Comparison of ENCODE assay signal across 18 mouse cellular contexts in the genomic region with DNA sequence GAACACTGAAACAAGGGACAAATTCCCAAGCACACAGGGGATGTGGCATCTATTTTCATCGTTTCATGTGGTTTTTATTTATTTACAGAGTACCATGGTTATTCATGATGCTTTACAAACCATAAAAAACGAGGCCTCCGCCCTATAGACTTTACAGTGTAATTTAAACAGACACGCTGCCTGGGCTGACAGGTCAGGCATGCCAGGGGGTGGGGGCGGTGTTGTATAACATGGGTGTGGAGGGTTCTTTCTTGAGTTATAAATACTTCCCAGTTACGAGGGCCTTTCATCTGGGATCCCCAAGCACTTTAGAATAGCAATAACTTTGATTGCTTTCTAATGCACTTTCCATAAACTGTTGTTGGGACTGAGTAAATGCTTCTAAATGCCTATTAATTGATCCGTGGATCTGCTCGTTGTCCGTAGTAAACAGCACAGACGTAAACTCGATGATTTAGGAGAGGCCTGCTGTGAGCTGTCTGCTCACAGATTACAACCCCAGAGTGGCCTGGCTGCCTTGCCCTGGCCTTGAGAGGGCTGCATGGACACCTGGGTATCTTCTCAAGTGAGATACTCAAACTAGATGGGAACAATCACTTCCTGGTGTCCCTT. TPM values are rescaled to one million over a fixed set of nuclear protein-coding genes. Genes with fewer than 3 reads are reported as not detected.
DNase-seq lines count a peak whose midpoint lies in the region; ATAC-seq lines count a peak whose summit lies in the region.
"Had no signal": no experiment of that assay in that cellular context is flagged by ENCODE, and none has a peak within 500 bp of the region (broad histone marks: within the 10 kb centered on the region; RNA-seq: fewer than 3 reads in every experiment).

No protein-coding gene starts in this region.

- H3K9me3 ChIP-seq in forebrain, embryonic 10.5 days = no peaks in the 10 kb centered on the region
- H3K9me3 ChIP-seq in forebrain, embryonic 16.5 days (ENCODE audit: control insufficient read depth, low read length) = no peaks in the 10 kb centered on the region
- no peaks in the 10 kb centered on the region for H3K9me3 ChIP-seq in intestine, embryonic 15.5 days
- H3K9me3 ChIP-seq: hindbrain, embryonic 15.5 days; liver, embryonic 13.5 days; lung, embryonic 15.5 days had no signal

- H3K4me3 ChIP-seq in forebrain, embryonic 10.5 days = no peak overlapping the region
- no peak overlapping the region for H3K4me3 ChIP-seq in forebrain, embryonic 16.5 days (replicated peaks; ENCODE audit: low read length)
- no peak overlapping the region for H3K4me3 ChIP-seq in intestine, embryonic 15.5 days (replicated peaks)
- H3K4me3 ChIP-seq: hindbrain, embryonic 15.5 days; liver, embryonic 13.5 days; lung, embryonic 15.5 days had no signal

- peak overlapping the region; percentile 40; the same call in 1 of the 2 replicates for H3K27ac ChIP-seq in forebrain, embryonic 10.5 days
- no peak overlapping the region for H3K27ac ChIP-seq in forebrain, embryonic 16.5 days (ENCODE audit: low read length)
- H3K27ac ChIP-seq in intestine, embryonic 15.5 days = no peak overlapping the region
- H3K27ac ChIP-seq: hindbrain, embryonic 15.5 days; liver, embryonic 13.5 days; lung, embryonic 15.5 days had no signal

- no peak for DNase-seq in forebrain, embryonic 10.5 days (ENCODE audit: extremely low spot score, low spot score)
- peak; percentile 43 for DNase-seq in lung, postnatal 36 days
- no peak for DNase-seq in lung, postnatal 4 days
- peak; percentile 53 for DNase-seq in mesoderm, embryonic 11.5 days (ENCODE audit: low read depth, low spot score)
- no peak for DNase-seq in heart, postnatal 4 days
- no peak for DNase-seq in ovary, postnatal 10 days (ENCODE audit: low spot score)
- DNase-seq: adrenal gland, adult 8-10 months; cerebellum, postnatal 25 days; gastrocnemius, postnatal 10 days; heart, postnatal 10 days; kidney, postnatal 14 days; liver, embryonic 13.5 days had no signal

- H3K9ac ChIP-seq in forebrain, embryonic 16.5 days (replicated peaks; ENCODE audit: low read depth, low read length) = no peak overlapping the region
- H3K9ac ChIP-seq in intestine, embryonic 15.5 days = no peak overlapping the region
- H3K9ac ChIP-seq: hindbrain, embryonic 15.5 days; liver, embryonic 13.5 days; lung, embryonic 15.5 days had no signal

- no peak for ATAC-seq in forebrain, embryonic 16.5 days
- ATAC-seq in intestine, embryonic 15.5 days = peak; percentile 77
- ATAC-seq: forebrain, embryonic 14.5 days had no signal

- H3K4me1 ChIP-seq in forebrain, embryonic 10.5 days = peaks cover 81% of the 10 kb centered on the region
- H3K4me1 ChIP-seq in forebrain, embryonic 16.5 days (replicated peaks; ENCODE audit: control insufficient read depth, insufficient read depth, low read length) = peaks cover 15% of the 10 kb centered on the region
- peaks cover 18% of the 10 kb centered on the region for H3K4me1 ChIP-seq in intestine, embryonic 15.5 days (replicated peaks)

- H3K36me3 ChIP-seq in forebrain, embryonic 10.5 days (replicated peaks) = no peaks in the 10 kb centered on the region
- no peaks in the 10 kb centered on the region for H3K36me3 ChIP-seq in forebrain, embryonic 16.5 days (ENCODE audit: control insufficient read depth, insufficient read depth)
- no peaks in the 10 kb centered on the region for H3K36me3 ChIP-seq in intestine, embryonic 15.5 days
- H3K36me3 ChIP-seq: hindbrain, embryonic 15.5 days; liver, embryonic 13.5 days; lung, embryonic 15.5 days had no signal

- no peak overlapping the region for H3K4me2 ChIP-seq in forebrain, embryonic 16.5 days (ENCODE audit: low read length)
- H3K4me2 ChIP-seq in intestine, embryonic 15.5 days (replicated peaks) = no peak overlapping the region
- H3K4me2 ChIP-seq: hindbrain, embryonic 15.5 days; liver, embryonic 13.5 days; lung, embryonic 15.5 days had no signal

- 66% methylated on average over 11 of the region's 11 CpGs for WGBS in forebrain, embryonic 10.5 days
- 48% methylated on average over 11 of the region's 11 CpGs for WGBS in forebrain, embryonic 16.5 days
- WGBS in intestine, embryonic 15.5 days = 23% methylated on average over 11 of the region's 11 CpGs

- H3K27me3 ChIP-seq in forebrain, embryonic 10.5 days (ENCODE audit: poor library complexity, severe bottlenecking) = peaks cover 4% of the 10 kb centered on the region; the same call in 1 of the 2 replicates
- no peaks in the 10 kb centered on the region for H3K27me3 ChIP-seq in forebrain, embryonic 16.5 days (replicated peaks; ENCODE audit: control insufficient read depth, insufficient read depth, low read length)
- H3K27me3 ChIP-seq in intestine, embryonic 15.5 days (replicated peaks) = no peaks in the 10 kb centered on the region
- H3K27me3 ChIP-seq: hindbrain, embryonic 15.5 days; lung, embryonic 15.5 days had no signal

RNA-seq across cellular contexts. Expression of gene Gm973, which starts 4.3 kb away (rescaled TPM):
- polyA plus RNA-seq in forebrain, embryonic 10.5 days (2016; fragmentation: Nextera tagmentation; extraction: Ambion mirVana) = 0.76 and 1.3 TPM in 2 replicates
- polyA plus RNA-seq in forebrain, embryonic 16.5 days (2015; fragmentation: Nextera tagmentation; extraction: Ambion mirVana) = 6.2 and 6.3 TPM in 2 replicates
- 0.43 and 0.76 TPM in 2 replicates for polyA plus RNA-seq in intestine, embryonic 15.5 days (2015; fragmentation: Nextera tagmentation; extraction: Ambion mirVana)
- not detected for total RNA-seq in heart, postnatal 4 days (2021)
- polyA plus RNA-seq: spleen, adult 2 months had no signal

RNA-seq across cellular contexts. Expression of gene Fzd7, which starts 38.1 kb away (rescaled TPM):
- 9.4 and 9.6 TPM in 2 replicates for polyA plus RNA-seq in forebrain, embryonic 10.5 days (2016; fragmentation: Nextera tagmentation; extraction: Ambion mirVana)
- 2.7 and 3.4 TPM in 2 replicates for polyA plus RNA-seq in forebrain, embryonic 16.5 days (2015; fragmentation: Nextera tagmentation; extraction: Ambion mirVana)
- 6.3 and 7.5 TPM in 2 replicates for polyA plus RNA-seq in intestine, embryonic 15.5 days (2015; fragmentation: Nextera tagmentation; extraction: Ambion mirVana)
- 1 to 10 TPM; 7.2 to 7.4 TPM for total RNA-seq in heart, postnatal 4 days (2021)

Comparison
In these comparisons a context has a peak if more than half of its experiments do, and no peak if none do; other contexts are left out.
1. DNase-seq: peak in lung, postnatal 36 days (single experiment) and mesoderm, embryonic 11.5 days (single experiment); none in forebrain, embryonic 10.5 days (single experiment), lung, postnatal 4 days (0 of 2), heart, postnatal 4 days (single experiment) and ovary, postnatal 10 days (single experiment).